ENCODE assay signal across 8 mouse cellular contexts in genomic region chr6:134888563-134889017, GRCm38 (mm10). TPM values are rescaled to one million over a fixed set of nuclear protein-coding genes. Genes with fewer than 3 reads are reported as not detected.
A peak's percentile ranks its signal among the peaks of the same experiment; 100 is the strongest.
DNase-seq lines count a peak whose midpoint lies in the region; ATAC-seq and TF ChIP-seq lines count a peak whose summit lies in the region.
"Had no signal": no experiment of that assay in that cellular context is flagged by ENCODE, and none has a peak within 500 bp of the region (broad histone marks: within the 10 kb centered on the region; RNA-seq: fewer than 3 reads in every experiment).

No protein-coding gene starts in this region.

- H3K27ac ChIP-seq in forebrain, embryonic 10.5 days: peak overlapping the region; percentile 89
- peak overlapping the region; percentile 90 for H3K27ac ChIP-seq in midbrain, postnatal 0 days (ENCODE audit: low read depth, low read length)
- H3K27ac ChIP-seq: kidney, postnatal 0 days had no signal

- H3K4me1 ChIP-seq in forebrain, embryonic 10.5 days: peaks cover 54% of the 10 kb centered on the region
- H3K4me1 ChIP-seq in midbrain, postnatal 0 days (ENCODE audit: insufficient read depth, low read length): peaks cover 25% of the 10 kb centered on the region

- peaks cover 19% of the 10 kb centered on the region for H3K36me3 ChIP-seq in forebrain, embryonic 10.5 days (replicated peaks)
- no peaks in the 10 kb centered on the region for H3K36me3 ChIP-seq in midbrain, postnatal 0 days (ENCODE audit: insufficient read depth, low read length)

- H3K4me2 ChIP-seq in midbrain, postnatal 0 days (ENCODE audit: low read depth, low read length, poor library complexity, severe bottlenecking): peak overlapping the region; percentile 51

- H3K9me3 ChIP-seq in forebrain, embryonic 10.5 days: no peaks in the 10 kb centered on the region
- H3K9me3 ChIP-seq in midbrain, postnatal 0 days (ENCODE audit: low read length): no peaks in the 10 kb centered on the region

- under 1% methylated on average over 4 of the region's 4 CpGs for WGBS in forebrain, embryonic 10.5 days
- WGBS in midbrain, postnatal 0 days: 0% methylated on average over 4 of the region's 4 CpGs

- peak; percentile 43 to 50 for DNase-seq in cerebellum, postnatal 14 days
- DNase-seq in forebrain, embryonic 10.5 days (ENCODE audit: extremely low spot score, low spot score): peak; percentile 69
- DNase-seq in layer of hippocampus, adult 8-10 months (ENCODE audit: low spot score in 2 of 2): peak; percentile 64 to 80
- peak; percentile 82 for DNase-seq in midbrain, postnatal 0 days (ENCODE audit: low spot score)
- DNase-seq in Muller cell, postnatal 12 days (ENCODE audit: inconsistent ontology term): no peak
- DNase-seq in heart, postnatal 25 days (ENCODE audit: low spot score): no peak
- DNase-seq in heart, postnatal 36 days: no peak

- peak overlapping the region; percentile 77; the same call in 1 of the 2 replicates for H3K9ac ChIP-seq in midbrain, postnatal 0 days (replicated peaks; ENCODE audit: low read length, poor library complexity, severe bottlenecking)

- H3K4me3 ChIP-seq in forebrain, embryonic 10.5 days: peak overlapping the region; percentile 66
- H3K4me3 ChIP-seq in midbrain, postnatal 0 days (ENCODE audit: low read depth, low read length): peak overlapping the region; percentile 57; the same call in 1 of the 2 replicates

- intact Hi-C loops in heart, postnatal 25 days (cut with DNase I): no loop called here
- intact Hi-C loops in heart, postnatal 36 days (cut with DNase I): no loop called here

- no peak for TF ChIP-seq CTCF in midbrain, postnatal 0 days (IDR thresholded peaks at IDR 0.05)

- H3K27me3 ChIP-seq in forebrain, embryonic 10.5 days (ENCODE audit: poor library complexity, severe bottlenecking): no peaks in the 10 kb centered on the region
- H3K27me3 ChIP-seq in midbrain, postnatal 0 days (ENCODE audit: insufficient read depth, low read length): no peaks in the 10 kb centered on the region

- peak; percentile 61 for ATAC-seq in midbrain, postnatal 0 days (ENCODE audit: low FRiP score)

RNA-seq across cellular contexts. Expression of gene Gpr19, which starts 9.8 kb away (rescaled TPM):
- 28.7 and 28.8 TPM in 2 replicates for polyA plus RNA-seq in forebrain, embryonic 10.5 days (2016; fragmentation: Nextera tagmentation; extraction: Ambion mirVana)
- 10 to 100 TPM; 25.3 to 28.9 (median 27.3) TPM for total RNA-seq in layer of hippocampus, adult 8-10 months (2022)
- 32.1 and 34.2 TPM in 2 replicates for total RNA-seq in midbrain, postnatal 0 days (2014; rRNA removed)
- 38.5 and 41.6 TPM in 2 replicates for polyA plus RNA-seq in midbrain, postnatal 0 days (2015; fragmentation: Nextera tagmentation; extraction: Ambion mirVana)
- 1 to 10 TPM; 3.3 to 5.1 TPM for total RNA-seq in heart, postnatal 25 days (2021)
- 1 to 10 TPM; 4.4 to 5.2 TPM for total RNA-seq in heart, postnatal 36 days (2021)

RNA-seq across cellular contexts. Expression of gene Cdkn1b, which starts 31.6 kb away (rescaled TPM):
- 17.9 and 19.0 TPM in 2 replicates for polyA plus RNA-seq in forebrain, embryonic 10.5 days (2016; fragmentation: Nextera tagmentation; extraction: Ambion mirVana)
- total RNA-seq in layer of hippocampus, adult 8-10 months (2022): 10 to 100 TPM; 35.4 to 46.5 (median 40.5) TPM
- 48.5 and 58.8 TPM in 2 replicates for total RNA-seq in midbrain, postnatal 0 days (2014; rRNA removed)
- 23.9 and 25.6 TPM in 2 replicates for polyA plus RNA-seq in midbrain, postnatal 0 days (2015; fragmentation: Nextera tagmentation; extraction: Ambion mirVana)
- 10 to 100 TPM; 40.3 to 49.5 TPM for total RNA-seq in heart, postnatal 25 days (2021)
- total RNA-seq in heart, postnatal 36 days (2021): 10 to 100 TPM; 50.9 to 53.6 TPM

RNA-seq across cellular contexts. Expression of gene Crebl2, which starts 58.6 kb away (rescaled TPM):
- polyA plus RNA-seq in forebrain, embryonic 10.5 days (2016; fragmentation: Nextera tagmentation; extraction: Ambion mirVana): 0.86 and 1.1 TPM in 2 replicates
- 10 to 100 TPM; 37.8 to 51.0 (median 44.1) TPM for total RNA-seq in layer of hippocampus, adult 8-10 months (2022)
- 7.0 and 10.0 TPM in 2 replicates for total RNA-seq in midbrain, postnatal 0 days (2014; rRNA removed)
- polyA plus RNA-seq in midbrain, postnatal 0 days (2015; fragmentation: Nextera tagmentation; extraction: Ambion mirVana): 2.6 and 3.5 TPM in 2 replicates
- 10 to 100 TPM; 11.5 to 12.1 TPM for total RNA-seq in heart, postnatal 25 days (2021)
- 10 to 100 TPM; 13.0 to 14.1 TPM for total RNA-seq in heart, postnatal 36 days (2021)

Comparison
In these comparisons a context has a peak if more than half of its experiments do, and no peak if none do; other contexts are left out.
1. DNase-seq: peak in cerebellum, postnatal 14 days (2 of 2), forebrain, embryonic 10.5 days (single experiment), layer of hippocampus, adult 8-10 months (2 of 2) and midbrain, postnatal 0 days (single experiment); none in Muller cell, postnatal 12 days (single experiment), heart, postnatal 25 days (single experiment) and heart, postnatal 36 days (0 of 2).